Mouse (Mus musculus) Muller cell, postnatal 12 days (primary cell): ENCODE results near the gene Hoxa1.

Experiments used
- DNase-seq: peaks from one replicate; pipeline ENCODE4 v3.0.0-alpha.2; 2015; ENCODE audit errors: inconsistent ontology term

Gene Hoxa1

DNA sequence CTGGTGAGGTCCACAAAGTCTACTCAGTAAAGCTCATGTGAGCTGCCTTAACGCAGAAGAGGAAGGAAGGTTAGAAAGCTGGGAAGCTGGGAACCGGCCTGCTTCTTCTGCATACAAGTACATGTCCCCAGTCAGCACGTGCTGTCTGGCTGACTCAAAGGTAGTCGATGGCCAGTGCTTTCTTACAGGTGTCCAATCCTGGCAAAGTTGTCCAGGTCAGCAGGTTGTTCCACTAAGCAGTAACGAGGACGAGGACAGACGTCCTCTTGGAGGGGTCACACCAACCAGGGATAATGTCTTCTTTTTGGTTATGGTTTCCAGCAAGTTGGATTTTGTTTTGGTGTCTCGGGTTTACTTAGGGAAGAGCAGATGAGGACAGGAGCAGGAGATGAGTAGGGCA, 31.8 kb upstream of the Hoxa1 start:
- no peak for DNase-seq

DNA sequence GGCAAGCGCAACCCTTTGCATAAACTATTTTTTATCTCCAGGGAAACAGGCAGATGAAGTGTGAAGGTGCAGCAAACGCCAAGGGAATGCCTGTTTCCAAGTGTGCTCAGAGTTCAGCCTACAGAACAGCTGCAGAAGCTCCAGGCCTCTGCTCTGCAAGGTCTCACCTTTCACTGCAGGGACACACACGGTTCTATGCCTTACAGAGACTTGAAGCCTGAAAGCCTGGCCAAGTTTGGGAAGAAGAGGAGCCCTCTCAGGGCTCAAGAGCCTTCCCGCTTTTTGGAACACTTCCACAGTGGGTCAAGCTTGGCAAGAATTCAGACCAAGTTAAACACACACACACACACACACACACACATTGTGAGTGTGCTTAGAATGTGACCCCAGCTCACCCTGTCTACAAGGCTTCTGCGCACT, 31.1 kb upstream of the Hoxa1 start:
- no peak for DNase-seq

DNA sequence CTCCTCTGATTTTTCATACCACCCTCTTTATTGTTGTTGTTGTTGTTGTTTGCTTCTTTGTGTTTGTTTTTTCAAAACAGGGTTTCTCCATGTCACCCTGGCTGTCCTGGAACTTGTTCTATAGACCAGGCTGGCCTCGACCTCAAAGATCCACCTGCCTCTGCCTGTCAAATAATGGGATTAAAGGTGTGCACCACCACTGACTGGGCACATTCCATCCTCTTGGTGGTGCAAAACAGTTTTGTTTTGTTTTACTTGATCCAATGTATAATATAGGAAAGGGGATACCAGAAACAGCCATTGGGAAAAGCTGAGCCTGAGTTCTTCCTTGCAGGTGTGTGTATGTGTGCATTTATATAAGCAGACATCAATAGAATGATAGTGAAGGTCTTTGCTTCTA, 28.4 kb upstream of the Hoxa1 start:
- DNase-seq: no peak

DNA sequence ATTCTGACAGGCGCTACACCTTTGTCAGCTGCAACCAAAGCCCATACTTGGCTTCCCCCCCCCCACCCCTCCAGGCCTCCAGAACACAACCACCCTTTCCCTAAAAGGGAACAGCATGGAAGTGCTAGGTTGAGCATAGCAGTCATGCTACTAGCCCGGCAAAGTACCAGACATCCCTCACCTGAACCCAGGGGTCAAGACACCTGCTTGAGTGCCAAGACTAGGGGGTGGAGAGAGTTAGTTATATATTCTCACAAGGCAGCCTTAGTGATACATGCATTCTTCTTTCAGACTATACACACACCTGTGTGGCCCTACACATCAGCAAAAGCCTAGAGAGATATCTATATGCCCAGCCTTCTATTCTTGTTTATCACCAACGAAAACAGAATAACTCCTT, 27.7 kb upstream of the Hoxa1 start:
- DNase-seq: no peak

DNA sequence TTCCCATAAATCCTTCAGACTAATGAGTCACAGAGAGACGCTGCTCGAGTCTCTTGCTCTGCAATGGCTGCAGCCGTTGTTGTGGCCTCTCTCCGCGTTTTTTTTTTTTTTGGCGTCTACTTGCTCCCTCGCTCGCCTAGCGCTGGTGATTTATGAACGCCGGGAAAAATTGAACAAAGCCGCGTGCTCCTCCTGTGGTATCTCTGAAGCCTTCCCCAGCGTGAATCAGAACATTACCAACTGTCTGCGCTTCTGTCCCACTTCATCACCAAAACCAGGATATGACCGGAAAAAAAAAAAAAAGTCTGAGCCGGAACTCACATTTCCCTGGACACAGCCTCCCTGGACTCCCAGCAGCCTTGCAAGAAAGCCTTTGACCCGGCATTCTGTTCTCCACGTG, 27.1 kb upstream of the Hoxa1 start:
- no peak for DNase-seq

DNA sequence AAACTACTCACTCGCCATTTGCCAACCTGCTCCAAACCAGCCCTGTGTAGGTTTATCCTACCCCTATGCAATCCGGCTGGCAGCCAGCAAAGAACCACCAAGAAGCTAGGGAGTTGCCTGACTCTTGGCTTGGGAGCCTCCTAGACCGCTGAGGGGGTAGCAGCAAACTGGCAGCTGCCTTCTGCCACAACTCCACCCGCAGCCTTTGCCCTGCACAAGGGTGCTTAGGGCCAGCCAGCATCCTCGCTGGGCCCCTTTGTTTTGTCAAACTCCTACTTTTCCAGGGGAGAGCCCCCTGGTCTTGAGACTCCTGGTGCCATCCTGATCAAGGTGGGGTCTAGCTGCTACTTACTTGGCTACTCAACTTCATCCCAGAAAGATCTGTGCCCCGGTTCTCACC, 26.6 kb upstream of the Hoxa1 start:
- no peak for DNase-seq

DNA sequence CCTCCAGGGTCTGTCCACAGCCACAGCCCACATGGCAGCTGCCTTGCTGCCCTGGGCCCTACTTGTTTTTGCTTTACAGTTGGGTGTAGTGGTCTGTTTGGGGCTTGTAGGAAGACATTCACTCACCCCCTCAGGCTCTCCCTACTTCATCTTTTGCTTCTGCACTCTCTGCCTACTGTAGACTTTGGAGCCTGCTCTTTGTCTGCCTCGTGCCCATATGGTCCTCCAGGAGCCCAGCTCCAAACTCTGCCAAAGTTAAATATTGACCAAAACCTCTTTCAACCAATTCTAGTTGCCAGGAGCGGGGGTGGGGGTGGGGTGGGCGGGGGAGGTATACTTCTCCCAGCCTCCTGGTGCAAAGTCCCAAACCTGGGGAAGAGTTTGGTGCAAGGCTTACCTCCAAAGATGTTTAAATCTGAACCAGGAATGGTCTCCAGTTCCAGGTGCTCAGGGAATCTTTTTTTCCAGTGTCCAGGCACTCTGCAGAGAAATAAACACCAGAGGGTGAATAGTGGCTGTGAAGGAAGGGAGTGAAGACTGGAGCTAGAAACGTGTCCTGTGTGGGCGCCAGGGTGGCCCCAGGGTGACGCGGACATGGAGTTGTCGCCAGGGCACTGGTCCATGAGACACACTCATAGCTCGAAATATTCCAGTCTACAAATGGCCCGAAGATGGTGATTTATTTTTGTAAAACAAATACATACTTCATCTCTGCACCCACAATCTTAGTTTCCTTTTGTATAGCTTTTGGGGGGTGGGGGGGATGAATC, 25.4 kb upstream of the Hoxa1 start:
- DNase-seq: no peak

DNA sequence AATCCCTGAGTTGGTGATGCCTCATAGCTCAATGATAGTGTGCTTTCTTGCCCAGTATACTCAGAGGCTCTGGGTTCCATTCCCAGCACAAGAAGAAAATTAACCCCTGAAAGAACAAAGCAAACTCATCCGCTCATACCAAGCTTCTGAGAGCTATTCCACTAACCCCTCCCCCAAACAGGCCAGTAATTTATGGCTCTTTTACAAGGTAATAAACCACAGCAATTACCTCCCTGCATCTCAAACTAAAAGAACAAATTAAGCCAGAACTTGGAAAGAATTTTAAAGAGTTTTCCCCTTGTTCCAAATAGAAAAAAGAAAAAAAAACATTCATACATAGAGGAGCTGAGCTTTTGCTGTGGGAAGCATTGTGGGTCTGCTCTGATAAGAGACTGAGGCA, 24.7 kb upstream of the Hoxa1 start:
- DNase-seq: no peak

DNA sequence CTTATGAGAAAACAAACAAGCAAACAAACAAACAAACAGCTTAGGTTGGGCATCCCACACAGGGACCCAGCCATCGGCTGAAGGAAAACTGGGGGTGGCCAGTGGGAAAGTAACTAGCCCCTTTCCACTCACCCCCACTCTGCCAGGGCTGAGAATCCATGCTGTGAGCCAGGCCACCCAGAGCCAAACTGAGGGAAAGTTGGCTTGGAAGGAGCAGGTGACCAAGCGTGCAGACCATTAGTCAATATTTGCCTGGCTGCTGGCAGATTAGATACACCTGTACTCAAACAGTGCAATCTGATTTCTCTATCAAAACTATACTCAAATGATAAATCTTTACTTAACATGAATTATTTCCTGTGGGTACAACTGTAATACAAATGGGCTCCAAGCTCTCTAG, 23.9 kb upstream of the Hoxa1 start:
- DNase-seq: no peak

DNA sequence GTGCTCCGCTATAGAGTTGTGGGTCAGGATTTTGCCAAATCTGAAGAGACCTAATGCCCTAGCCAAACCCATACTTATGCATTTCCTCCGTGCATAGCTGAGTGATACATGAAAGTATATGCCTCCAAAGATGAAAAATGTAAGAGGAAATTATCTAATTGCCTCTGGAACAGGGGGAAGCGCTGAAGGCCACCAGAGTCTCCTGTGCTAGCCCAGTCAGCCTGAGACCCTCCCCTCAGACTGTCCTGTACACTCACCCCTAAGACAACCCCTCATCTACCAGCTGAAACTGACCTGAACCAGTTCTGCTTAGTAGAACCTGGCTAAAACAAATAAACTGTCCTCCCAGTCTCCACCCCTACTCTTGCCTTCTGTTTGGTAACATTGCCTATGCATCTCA, 22.6 kb upstream of the Hoxa1 start:
- DNase-seq: no peak

DNA sequence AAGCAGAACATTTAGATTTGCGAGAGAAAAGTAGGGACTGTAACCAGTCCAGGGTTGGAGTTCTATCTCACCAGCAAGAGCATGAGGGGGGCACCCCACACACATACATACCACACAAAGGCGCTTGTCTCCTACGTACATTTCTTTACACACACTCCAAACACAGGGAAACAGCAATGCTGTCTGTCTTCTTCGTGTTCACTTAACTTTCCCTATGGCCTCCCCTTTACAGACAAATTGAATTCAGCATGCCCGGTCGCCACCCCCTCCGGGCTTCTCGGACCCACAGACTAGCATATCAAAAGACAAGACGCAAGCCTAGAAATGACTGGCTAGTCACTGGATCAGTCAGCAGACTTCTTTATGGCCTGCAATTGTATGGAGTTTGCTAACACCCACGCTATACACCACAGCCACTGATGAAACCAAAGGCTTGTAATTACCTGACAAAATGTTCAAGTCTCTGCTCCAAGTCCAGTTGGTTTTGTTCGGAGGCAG, 22.1 kb upstream of the Hoxa1 start:
- no peak for DNase-seq

DNA sequence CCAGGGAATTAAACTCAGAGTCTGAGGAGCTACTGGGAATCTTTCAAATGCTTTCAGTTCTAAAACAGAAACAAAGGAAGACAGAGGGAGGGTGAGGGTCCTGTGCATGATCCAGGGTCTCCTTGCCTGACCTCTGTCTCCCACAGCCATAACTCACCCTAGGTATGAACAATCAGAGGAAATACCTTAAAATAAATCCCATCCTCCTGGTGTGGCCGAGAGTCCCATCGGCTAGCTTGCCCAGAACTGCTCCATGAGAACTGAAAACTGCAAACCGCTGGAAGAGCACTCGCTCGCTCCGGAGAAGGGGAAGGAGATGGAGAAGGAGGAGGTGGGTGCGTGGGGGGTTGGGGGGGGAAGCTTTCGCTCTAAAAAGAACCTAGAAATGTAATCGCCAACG, 21.6 kb upstream of the Hoxa1 start:
- no peak for DNase-seq

DNA sequence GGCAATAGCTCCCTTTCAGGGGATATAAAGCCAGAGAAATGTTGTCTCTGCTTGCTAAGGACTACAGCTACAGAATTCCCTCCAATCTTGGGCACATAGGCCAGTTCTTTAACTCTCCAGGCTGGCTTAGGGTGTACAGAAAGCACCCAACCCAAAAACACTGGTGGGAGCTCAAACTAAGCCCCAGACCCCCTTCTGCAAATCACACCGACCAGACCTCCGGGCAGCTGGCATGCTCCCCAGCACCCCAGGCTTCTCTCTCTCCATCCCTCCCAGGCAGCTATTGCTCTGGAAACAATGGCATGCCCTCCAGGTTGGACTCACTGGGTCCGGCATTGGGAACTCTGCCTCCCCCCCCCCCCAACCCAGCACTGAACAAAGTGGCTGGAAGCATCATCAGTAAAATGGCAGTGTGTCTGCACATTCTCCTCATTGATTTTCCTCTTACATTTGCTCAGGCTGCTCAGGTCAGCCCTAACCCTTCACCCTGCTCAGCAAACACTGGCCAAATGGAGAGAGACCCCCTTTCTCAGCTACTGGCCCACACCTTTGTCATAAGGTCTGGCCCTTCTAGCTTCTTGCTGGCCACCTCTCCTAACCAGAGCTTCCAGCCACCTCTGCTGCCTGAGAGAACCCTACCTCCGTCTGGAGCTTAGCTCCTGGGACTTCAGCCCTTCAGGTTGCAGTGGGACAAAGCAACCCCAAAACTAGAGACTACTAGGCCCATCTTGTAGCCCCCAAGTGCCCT, 21.0 kb upstream of the Hoxa1 start:
- no peak for DNase-seq

DNA sequence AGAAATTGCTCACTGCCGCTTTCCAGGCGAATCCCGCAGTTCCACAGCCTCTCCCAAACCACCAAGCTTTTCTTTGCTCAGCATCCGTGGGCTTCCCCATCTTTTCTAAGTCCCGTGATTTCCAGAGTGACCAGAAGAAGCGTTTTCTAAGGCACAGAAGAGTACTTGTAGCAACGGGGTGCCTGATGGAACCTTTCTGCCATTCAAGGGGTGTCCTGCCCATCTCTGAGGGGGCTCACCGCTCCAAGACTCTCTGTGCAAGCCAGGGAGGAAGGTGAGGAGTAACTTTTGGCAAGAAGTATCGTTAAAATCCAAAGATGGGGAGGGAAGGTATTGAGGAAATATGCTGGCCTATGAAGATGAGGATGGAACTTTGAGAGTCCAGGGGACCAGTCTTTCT, 19.7 kb upstream of the Hoxa1 start:
- no peak for DNase-seq

DNA sequence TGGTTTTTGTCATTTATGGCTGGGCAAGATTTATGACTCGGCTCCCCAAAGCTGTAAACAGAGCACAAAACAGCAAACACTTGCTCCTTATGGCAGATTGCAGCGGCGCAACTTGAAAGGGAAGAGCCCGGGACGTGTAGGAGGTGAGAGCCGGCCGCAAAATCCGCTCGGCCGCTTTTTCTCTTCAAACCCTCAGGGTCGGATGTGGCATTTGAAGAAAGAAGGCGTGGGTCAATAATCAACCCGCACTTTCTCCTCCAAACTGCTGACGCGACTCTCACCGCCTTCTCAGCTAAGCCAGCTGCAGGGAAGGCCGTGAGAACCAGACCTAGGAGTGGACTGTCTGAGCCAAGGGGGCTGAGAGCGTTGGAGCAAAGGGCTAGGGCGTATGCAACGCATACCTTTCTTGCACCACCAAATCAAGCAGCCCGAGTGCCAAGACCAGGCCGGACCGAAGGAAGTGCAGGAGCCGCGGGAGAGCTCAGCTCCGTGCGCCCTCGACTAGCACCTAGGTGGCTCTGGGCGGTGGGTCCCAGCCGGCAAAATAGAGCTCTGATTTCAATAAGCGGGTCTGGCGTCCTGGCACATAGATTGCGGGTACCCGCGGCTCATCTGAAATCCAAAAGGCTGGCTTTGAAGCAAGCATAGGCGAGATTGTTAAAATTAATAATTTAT, 19.1 kb upstream of the Hoxa1 start, which contains the start of gene 5730596B20Rik:
Gene 5730596B20Rik (plus strand): TSS at position 438 of the 675 bp plus-strand sequence.
- no peak for DNase-seq

DNA sequence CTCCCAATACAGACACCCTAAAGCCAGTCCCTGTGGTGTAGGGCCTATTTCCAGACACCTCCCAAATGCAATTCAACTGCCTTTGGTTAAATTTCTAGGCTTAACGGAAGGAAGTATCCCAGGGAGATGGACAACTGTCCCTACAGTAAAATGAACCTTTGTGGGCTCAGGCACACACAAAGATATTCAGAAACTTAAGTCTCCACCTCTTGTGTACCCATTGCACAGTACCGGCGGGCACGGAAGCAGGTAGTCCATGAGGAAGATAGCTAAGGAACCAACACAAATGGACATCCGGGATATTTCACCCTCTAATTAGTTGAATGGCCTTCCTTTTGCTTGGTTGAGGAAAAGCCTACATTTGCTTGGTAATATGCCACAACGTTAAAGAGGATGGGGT, 18.3 kb upstream of the Hoxa1 start:
- no peak for DNase-seq

DNA sequence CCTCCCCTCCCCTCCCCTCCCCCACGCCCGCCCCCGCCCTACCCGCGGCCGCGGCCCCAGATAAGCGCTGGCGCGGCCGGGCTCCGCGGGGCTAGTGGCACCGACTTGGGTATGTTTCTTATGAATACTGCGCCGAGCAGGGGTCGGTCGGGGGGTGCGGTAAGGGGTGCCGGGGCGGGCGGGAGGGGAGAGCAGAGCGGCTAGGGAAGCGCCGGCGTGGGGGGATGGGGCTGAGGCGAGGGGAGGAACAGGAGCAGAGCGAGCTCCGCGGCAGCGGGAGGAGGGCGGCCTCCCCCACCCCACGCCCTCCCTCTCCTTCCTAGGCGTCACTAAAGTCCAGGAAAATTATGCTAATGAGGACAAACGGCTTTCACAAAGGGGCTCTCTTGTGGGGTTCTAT, 17.7 kb upstream of the Hoxa1 start:
- DNase-seq: no peak

DNA sequence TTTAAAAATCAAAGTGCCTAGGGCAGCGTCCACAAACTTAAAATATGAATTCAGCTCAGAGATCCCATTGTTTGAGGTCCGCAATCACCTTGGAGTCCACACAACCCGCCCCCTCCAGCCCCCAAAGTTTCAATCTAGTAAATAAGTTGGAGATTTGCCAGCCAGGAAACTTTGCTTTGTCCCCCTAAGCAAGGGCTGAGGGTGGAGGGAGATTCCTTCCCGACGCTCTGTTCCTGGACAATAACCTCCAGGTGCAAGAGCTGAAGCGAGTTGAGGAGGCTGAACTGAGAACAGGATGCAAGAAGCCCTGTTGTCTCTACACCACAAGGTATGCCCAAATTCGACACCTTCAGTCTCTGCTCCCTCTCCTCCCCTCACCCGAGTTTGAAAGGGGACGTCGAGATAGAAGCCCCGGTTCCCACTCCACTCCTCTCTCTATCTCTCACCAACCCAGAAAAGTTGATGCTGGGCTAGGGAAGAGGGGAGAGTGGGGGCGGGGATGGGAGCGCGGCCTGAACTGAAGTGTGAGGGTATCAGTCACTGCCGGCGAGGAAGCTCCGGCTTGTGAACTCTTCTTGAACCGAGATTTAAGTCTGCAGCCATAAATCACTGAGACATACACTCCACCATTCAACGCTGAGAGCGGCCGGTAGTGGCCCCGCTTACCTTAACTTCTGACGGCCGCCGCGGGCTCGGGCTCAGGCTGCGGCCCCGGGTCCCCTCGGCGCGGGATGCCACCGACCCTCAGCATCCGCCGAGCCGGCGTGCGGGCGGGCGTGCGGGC, 17.0 kb upstream of the Hoxa1 start:
- no peak for DNase-seq

DNA sequence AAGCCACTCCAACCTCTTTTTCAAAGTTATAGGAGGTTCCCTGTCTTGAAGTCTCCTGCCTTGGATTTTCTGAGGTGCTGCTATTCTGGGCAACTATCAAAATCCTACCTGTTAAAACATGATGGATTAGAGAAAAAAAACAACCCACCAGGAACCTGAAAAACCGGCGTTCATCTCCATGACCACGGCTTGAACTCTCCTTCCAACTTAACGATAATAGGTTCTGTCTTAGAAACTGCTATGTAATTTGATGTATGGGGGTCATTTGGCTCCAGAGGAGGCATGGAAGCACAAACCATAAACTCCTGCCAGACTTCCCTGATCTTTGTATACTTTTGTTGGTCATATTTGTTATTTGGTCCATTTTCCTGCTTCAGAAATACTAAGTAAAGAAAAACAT, 15.5 kb upstream of the Hoxa1 start:
- no peak for DNase-seq

DNA sequence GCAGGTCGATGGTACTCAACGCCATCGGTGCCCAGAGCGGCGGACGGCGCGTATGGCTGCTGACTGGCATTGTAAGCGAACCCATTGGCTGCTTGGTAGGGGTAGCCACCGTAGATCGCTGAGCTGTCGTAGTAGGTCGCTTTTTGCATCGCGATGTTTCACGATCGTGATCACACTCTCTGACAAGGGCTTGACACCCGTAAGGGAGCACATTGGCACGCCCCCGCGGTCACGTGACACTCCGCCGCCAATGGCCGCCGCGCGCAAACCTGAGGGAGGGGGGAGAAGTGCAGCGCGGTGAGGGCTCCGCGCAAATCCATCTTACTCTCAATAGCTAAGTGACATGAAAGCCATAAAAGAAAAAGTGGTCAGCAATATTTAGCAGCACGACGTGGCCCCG, 14.4 kb upstream of the Hoxa1 start:
- DNase-seq: no peak

DNA sequence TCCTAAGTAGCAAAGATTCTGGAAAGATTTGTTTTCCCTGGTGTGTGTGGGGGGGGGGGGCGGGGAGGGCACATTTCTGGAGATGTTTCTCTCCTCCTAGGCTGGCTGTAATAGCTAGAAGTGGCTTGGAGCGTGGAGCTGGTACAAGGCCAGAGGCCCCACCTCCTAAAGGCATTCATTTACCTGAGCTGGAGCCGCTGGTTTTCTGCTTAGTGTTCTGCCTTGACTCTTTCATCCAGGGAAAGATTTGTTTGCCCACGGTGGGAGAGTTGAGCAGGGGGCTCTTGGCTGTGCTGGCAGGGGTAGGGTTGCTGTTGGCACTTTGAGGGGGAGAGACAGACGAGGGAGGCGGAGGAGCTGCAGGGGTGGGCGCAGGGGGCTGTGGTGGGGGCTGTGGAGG, 13.8 kb upstream of the Hoxa1 start:
- DNase-seq: no peak

DNA sequence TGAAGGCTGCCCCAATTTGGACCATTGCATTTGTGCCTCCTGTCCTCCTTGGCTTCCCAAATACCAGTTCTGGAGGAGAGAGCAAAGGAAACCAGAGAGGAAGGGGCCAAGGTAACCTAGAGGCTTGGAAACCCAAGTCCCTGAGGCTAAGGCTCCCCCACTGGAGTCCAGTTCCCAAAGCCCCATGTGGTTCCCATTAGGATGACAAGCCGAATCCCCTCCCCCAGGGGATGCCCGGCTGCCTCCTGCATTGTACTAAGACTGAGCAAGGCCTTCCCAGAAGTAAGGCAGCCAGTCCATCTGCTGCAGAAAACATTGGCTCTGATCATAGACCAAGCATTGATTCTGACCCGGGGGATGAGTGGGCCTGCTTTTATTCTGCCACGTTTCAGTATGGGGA, 13.2 kb upstream of the Hoxa1 start:
- DNase-seq: no peak
